Mouse (Mus musculus): ENCODE data around the gene Ehmt2.
"Not testable (repeated sequence)": the region's sequence is repeated elsewhere in the genome, so short reads cannot be mapped to it uniquely, and the experiment has no call there.

The Ehmt2 gene

GRCm38 (mm10) chr17:34952378-34953040 lies 54.2 kb downstream of the Ehmt2 start:
- peak; percentile 86 for DNase-seq (ENCODE audit: low read depth, low spot score)

GRCm38 (mm10) chr17:34953258-34953657 lies 55.0 kb downstream of the Ehmt2 start:
- peak; percentile 62 for DNase-seq (ENCODE audit: low read depth, low spot score)

GRCm38 (mm10) chr17:34953904-34954303 lies 55.6 kb downstream of the Ehmt2 start:
- no peak for DNase-seq (ENCODE audit: low read depth, low spot score)

- DNase-seq (ENCODE audit: low read depth, low spot score): no peak
Observed at GRCm38 (mm10) chr17:34954831-34955230, 56.6 kb downstream of the Ehmt2 start.

GRCm38 (mm10) chr17:34955884-34956283 lies 57.6 kb downstream of the Ehmt2 start:
- DNase-seq (ENCODE audit: low read depth, low spot score): no peak

- DNase-seq (ENCODE audit: low read depth, low spot score): no peak
Observed at GRCm38 (mm10) chr17:34956340-34956739, 58.1 kb downstream of the Ehmt2 start.

GRCm38 (mm10) chr17:34957291-34957690 lies 59.0 kb downstream of the Ehmt2 start:
- not testable (repeated sequence) for DNase-seq (ENCODE audit: low read depth, low spot score)

- DNase-seq (ENCODE audit: low read depth, low spot score): not testable (repeated sequence)
Observed at GRCm38 (mm10) chr17:34957966-34958365, 59.7 kb downstream of the Ehmt2 start.

- not testable (repeated sequence) for DNase-seq (ENCODE audit: low read depth, low spot score)
Observed at GRCm38 (mm10) chr17:34958734-34959129, 60.5 kb downstream of the Ehmt2 start.

GRCm38 (mm10) chr17:34959130-34959778 lies 61.0 kb downstream of the Ehmt2 start, which contains the start of gene Hspa1b:
Gene Hspa1b (minus strand): TSS chr17:34959238.
- peak; percentile 94 for DNase-seq (ENCODE audit: low read depth, low spot score)

GRCm38 (mm10) chr17:34959881-34960515 lies 61.7 kb downstream of the Ehmt2 start:
- DNase-seq (ENCODE audit: low read depth, low spot score): peak; percentile 47

GRCm38 (mm10) chr17:34960702-34961493 lies 62.6 kb downstream of the Ehmt2 start:
- no peak for DNase-seq (ENCODE audit: low read depth, low spot score)

- no peak for DNase-seq (ENCODE audit: low read depth, low spot score)
Observed at GRCm38 (mm10) chr17:34962125-34962524, 63.9 kb downstream of the Ehmt2 start.

- DNase-seq (ENCODE audit: low read depth, low spot score): no peak
Observed at GRCm38 (mm10) chr17:34962841-34963240, 64.6 kb downstream of the Ehmt2 start.

All from ZHBTc4 (cell line).